Mouse (Mus musculus) C2C12 (cell line): Measurements from ENCODE around the gene Tsr3. TPM values are rescaled to one million over a fixed set of nuclear protein-coding genes. Genes with fewer than 3 reads are reported as not detected.

Source experiments
- H3K27me3 ChIP-seq: one replicate; pipeline ENCODE4 v1.6.1; 2011; ENCODE audit not compliant: control insufficient read depth, insufficient read depth, insufficient read length
- H3K36me3 ChIP-seq: one replicate; pipeline ENCODE4 v1.6.1; 2011; ENCODE audit not compliant: control insufficient read depth, insufficient read depth
- H3K4me3 ChIP-seq: one replicate; pipeline ENCODE4 v1.5.1; 2011; ENCODE audit warnings: mild to moderate bottlenecking, control low read depth; ENCODE audit not compliant: poor library complexity, insufficient read depth, severe bottlenecking
- H3K79me2 ChIP-seq: one replicate; pipeline ENCODE4 v1.6.1; 2011; ENCODE audit not compliant: control insufficient read depth, insufficient read depth
- H3K79me3 ChIP-seq: one replicate; pipeline ENCODE4 v1.6.1; 2011; ENCODE audit warnings: low read depth, control low read depth
- H3ac ChIP-seq: one replicate; pipeline ENCODE3; 2011; ENCODE audit warnings: low read depth; ENCODE audit not compliant: control insufficient read depth, insufficient read length
- CEBPB ChIP-seq: IDR thresholded peaks from one replicate; pipeline ENCODE4 v1.6.1; 2011; ENCODE audit warnings: low read depth, mild to moderate bottlenecking, control low read depth, moderate library complexity
- CTCF ChIP-seq: IDR thresholded peaks from one replicate; pipeline ENCODE4 v1.5.1; 2011; ENCODE audit not compliant: control insufficient read depth, insufficient read depth, insufficient read length
- FOSL1 ChIP-seq: IDR thresholded peaks from one replicate; pipeline ENCODE4 v1.8.0; 2011; ENCODE audit warnings: mild to moderate bottlenecking, low read length; ENCODE audit not compliant: poor library complexity, insufficient read depth, severe bottlenecking
- MAX ChIP-seq: IDR thresholded peaks from one replicate; pipeline ENCODE4 v1.6.1; 2011; ENCODE audit warnings: mild to moderate bottlenecking, control low read depth
- MYOD1 ChIP-seq: IDR thresholded peaks from one replicate; pipeline ENCODE4 v1.6.1; 2011; ENCODE audit warnings: low read depth; ENCODE audit not compliant: control insufficient read depth, insufficient read length
- MYOG ChIP-seq: IDR thresholded peaks from one replicate; pipeline ENCODE4 v1.6.1; 2011; ENCODE audit not compliant: control insufficient read depth, insufficient read length; ENCODE audit errors: extremely low read depth
- USF1 ChIP-seq: IDR thresholded peaks from one replicate; pipeline ENCODE4 v1.6.1; 2011; ENCODE audit warnings: low read depth, mild to moderate bottlenecking, control low read depth, moderate library complexity
- polyA plus RNA-seq: library from polyadenylated mRNA; unstranded; fragments of >200 nt; fragmentation: generic; extraction: Trizol; gene quantifications from one replicate; pipeline ENCODE4 v1.2.1, GENCODE M21; 2012; ENCODE audit warnings: missing spikeins

Tsr3 gene
- polyA plus RNA-seq, 1 experiment: 39.3 TPM

- TF ChIP-seq USF1 (no peak), MYOG (no peak), CTCF (no peak), CEBPB (no peak), FOSL1 (no peak), MAX (no peak), MYOD1 (no peak)
- Histone ChIP-seq H3K27me3 (no peaks in the 10 kb centered on the region), H3ac (no peak overlapping the region), H3K79me2 (peaks cover 7% of the 10 kb centered on the region), H3K79me3 (peaks cover 2% of the 10 kb centered on the region), H3K36me3 (no peaks in the 10 kb centered on the region), H3K4me3 (no peak overlapping the region)
Measured at GRCm38 (mm10) chr17:25235635-25236034, 4.3 kb upstream of the Tsr3 start.

- Histone ChIP-seq H3K79me2 (peaks cover 20% of the 10 kb centered on the region), H3ac (no peak overlapping the region), H3K27me3 (peaks cover 9% of the 10 kb centered on the region), H3K4me3 (no peak overlapping the region), H3K36me3 (peaks cover 7% of the 10 kb centered on the region), H3K79me3 (peaks cover 8% of the 10 kb centered on the region)
- TF ChIP-seq MYOD1: no peak
Measured at GRCm38 (mm10) chr17:25243131-25243780, 3.3 kb downstream of the Tsr3 start.

- H3K4me3 ChIP-seq: no peak overlapping the region
Measured at GRCm38 (mm10) chr17:25244239-25244638, 4.3 kb downstream of the Tsr3 start.

GRCm38 (mm10) chr17:25248033-25248750, 8.2 kb downstream of the Tsr3 start:
- H3K4me3 ChIP-seq: no peak overlapping the region
- no peaks in the 10 kb centered on the region for H3K79me3 ChIP-seq
- TF ChIP-seq USF1 (no peak), CTCF (no peak), CEBPB (no peak), MYOD1 (no peak), MAX (no peak), MYOG (no peak), FOSL1 (no peak)
- no peaks in the 10 kb centered on the region for H3K36me3 ChIP-seq
- peaks cover 43% of the 10 kb centered on the region for H3K27me3 ChIP-seq
- no peaks in the 10 kb centered on the region for H3K79me2 ChIP-seq
- no peak overlapping the region for H3ac ChIP-seq

More at GRCm38 (mm10) chr17:25244239-25244638, 4.3 kb downstream of the Tsr3 start:
- Histone ChIP-seq H3K27me3 (peaks cover 14% of the 10 kb centered on the region), H3ac (no peak overlapping the region), H3K79me3 (peaks cover 8% of the 10 kb centered on the region), H3K79me2 (peaks cover 20% of the 10 kb centered on the region), H3K36me3 (peaks cover 7% of the 10 kb centered on the region)
- TF ChIP-seq CTCF (no peak), MYOG (no peak), USF1 (no peak), MYOD1 (no peak), MAX (no peak), CEBPB (no peak), FOSL1 (no peak)

GRCm38 (mm10) chr17:25250181-25250835, 10.3 kb downstream of the Tsr3 start:
- Histone ChIP-seq H3K79me3 (no peaks in the 10 kb centered on the region), H3K79me2 (no peaks in the 10 kb centered on the region), H3ac (no peak overlapping the region), H3K27me3 (peaks cover 62% of the 10 kb centered on the region), H3K36me3 (no peaks in the 10 kb centered on the region), H3K4me3 (no peak overlapping the region)
- TF ChIP-seq USF1 (no peak), MYOD1 (no peak), CTCF (no peak), FOSL1 (no peak), CEBPB (no peak), MAX (no peak), MYOG (no peak)

- Histone ChIP-seq H3ac (no peak overlapping the region), H3K79me2 (no peaks in the 10 kb centered on the region), H3K27me3 (peaks cover 62% of the 10 kb centered on the region), H3K36me3 (no peaks in the 10 kb centered on the region), H3K4me3 (no peak overlapping the region), H3K79me3 (no peaks in the 10 kb centered on the region)
- TF ChIP-seq CEBPB (no peak), FOSL1 (no peak), MAX (no peak), CTCF (no peak), USF1 (no peak), MYOG (no peak), MYOD1 (no peak)
Measured at GRCm38 (mm10) chr17:25252643-25253042, 12.7 kb downstream of the Tsr3 start.
